Mouse (Mus musculus): ENCODE results near the gene Nlrp4c. TPM values are rescaled to one million over a fixed set of nuclear protein-coding genes. Genes with fewer than 3 reads are reported as not detected.

Gene Nlrp4c
- total and polyA plus RNA-seq, 3 experiments: 0.16 to 0.42 (median 0.26) TPM

DNA sequence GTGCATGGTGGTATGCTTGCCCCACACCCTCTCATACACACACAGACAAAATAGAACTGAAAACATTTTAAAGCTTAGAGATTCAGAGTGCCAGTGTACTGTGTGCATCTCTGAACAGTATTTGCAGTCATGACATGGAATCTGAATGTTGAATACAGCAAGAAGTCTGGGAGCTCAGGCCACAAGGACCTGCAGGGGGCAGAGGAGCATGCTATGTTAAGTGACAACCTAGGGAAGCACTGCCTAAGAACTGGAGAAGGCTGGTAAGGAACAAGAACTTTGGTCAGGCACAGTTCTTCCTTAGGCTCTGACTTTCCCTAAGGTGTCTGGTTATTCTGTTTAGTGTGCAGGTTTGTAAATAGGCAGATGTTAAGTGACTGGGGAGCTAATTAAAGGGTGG lies 91.5 kb downstream of the Nlrp4c start:
- H3K27me3 ChIP-seq (replicated peaks): no peaks in the 10 kb centered on the region
- DNase-seq (ENCODE audit: extremely low read depth): no peak
- dilution Hi-C loops (cut with MboI; ENCODE audit: extremely low pct_ligation_motif_present, extremely low pct_unique_long_range_greater_than_20kb, low sequenced_read_pairs) (no loop called here), in situ Hi-C loops (cut with MboI; ENCODE audit: low pct_ligation_motif_present, low pct_unique_long_range_greater_than_20kb, low sequenced_read_pairs) (no loop called here)
- H3K4me2 ChIP-seq (ENCODE audit: insufficient read depth, low read depth, poor library complexity, severe bottlenecking): no peak overlapping the region
- H3K27ac ChIP-seq (ENCODE audit: insufficient read depth, low read depth): no peak overlapping the region
- no peak overlapping the region for H3K9ac ChIP-seq (ENCODE audit: insufficient read depth, low read depth)
- no peaks in the 10 kb centered on the region for H3K9me3 ChIP-seq (replicated peaks; ENCODE audit: low read length)
- peaks cover 0 to 4% of the 10 kb centered on the region in 2 experiments; a peak in 1 of 4 replicates for H3K4me1 ChIP-seq (ENCODE audit: control insufficient read depth in 1 of 2, insufficient read depth in 2 of 2)
- no peak overlapping the region for H3K4me3 ChIP-seq (replicated peaks in 1 of 3; ENCODE audit: low read depth in 2 of 3, low read length in 2 of 3, poor library complexity in 1 of 3)
- H3K79me2 ChIP-seq (replicated peaks; ENCODE audit: control insufficient read depth, extremely low read depth, insufficient read depth, poor library complexity, severe bottlenecking): no peaks in the 10 kb centered on the region
- H3K36me3 ChIP-seq (replicated peaks in 1 of 2; ENCODE audit: control insufficient read depth in 1 of 2, insufficient read depth in 1 of 2, low read length in 1 of 2): peaks cover 31 to 89% of the 10 kb centered on the region in 2 experiments
- no peak for TF ChIP-seq MEF2A (IDR thresholded peaks at IDR 0.05; ENCODE audit: borderline replicate concordance, low read depth, low read length)
- no peak for TF ChIP-seq CHD2 (IDR thresholded peaks at IDR 0.05; ENCODE audit: low read length)
- TF ChIP-seq CTCF (conservative IDR thresholded peaks at IDR 0.05 in 1 of 2, IDR thresholded peaks at IDR 0.05 in 1 of 2; ENCODE audit: low read depth in 2 of 2, low read length in 2 of 2): peak in 1 of 2 experiments; percentile 27; a peak in 2 of 4 replicates
- TF ChIP-seq SMC3 (IDR thresholded peaks at IDR 0.05; ENCODE audit: low read depth, low read length): peak; percentile 10; the same call in 1 of the 2 replicates
- no peak for TF ChIP-seq PAX5 (IDR thresholded peaks at IDR 0.05; ENCODE audit: low read length)
- TF ChIP-seq SIN3A (IDR thresholded peaks at IDR 0.05; ENCODE audit: low read length): no peak

DNA sequence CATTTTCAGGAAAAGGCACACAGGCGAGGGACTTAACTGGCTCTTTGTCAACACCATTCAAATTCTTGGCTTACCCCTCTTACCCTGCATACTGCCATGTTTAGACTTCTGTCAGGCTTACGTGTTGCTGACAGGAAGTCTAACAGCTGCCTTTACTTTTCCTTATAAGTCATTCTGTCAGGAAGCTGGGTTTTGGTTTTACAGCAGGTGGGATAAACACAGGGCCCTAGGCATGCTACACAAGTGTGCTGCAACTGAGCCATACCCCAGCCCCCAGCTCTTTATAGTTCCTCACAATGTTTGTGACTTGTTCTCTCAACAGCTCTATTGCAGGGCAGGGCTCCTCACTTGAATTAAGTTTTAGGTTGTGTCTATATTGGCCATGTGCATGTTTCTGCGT lies 94.3 kb downstream of the Nlrp4c start:
- H3K9me3 ChIP-seq (replicated peaks; ENCODE audit: low read length): no peaks in the 10 kb centered on the region

DNA sequence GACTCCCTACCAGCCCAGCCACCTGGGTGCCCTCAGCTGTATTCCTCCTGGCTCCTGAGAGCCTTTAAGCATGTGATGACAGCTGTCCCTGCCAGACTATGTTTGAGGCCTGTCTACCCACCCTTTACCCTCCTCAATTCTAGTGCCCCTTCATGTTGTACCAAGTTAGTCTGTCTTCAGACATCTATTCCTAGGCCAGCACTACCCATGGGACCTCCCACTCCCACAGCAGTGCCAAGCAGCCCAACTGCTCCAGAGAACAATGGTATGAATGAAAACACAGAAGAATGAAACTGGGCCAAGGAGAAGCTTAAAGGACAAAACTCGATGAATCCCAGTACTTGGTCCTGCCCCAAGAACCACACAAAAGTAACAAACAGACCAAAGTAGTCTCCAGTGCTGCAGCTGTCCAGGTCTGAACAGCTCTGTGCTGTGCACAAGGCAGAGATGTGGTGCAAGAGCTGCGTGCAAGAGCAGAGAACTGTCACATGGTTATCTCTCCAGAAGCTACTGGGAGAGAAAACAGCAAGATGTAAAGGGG lies 99.1 kb downstream of the Nlrp4c start:
- no peak overlapping the region for H3K4me2 ChIP-seq (ENCODE audit: insufficient read depth, low read depth, poor library complexity, severe bottlenecking)
- peaks cover 7 to 62% of the 10 kb centered on the region in 2 experiments for H3K4me1 ChIP-seq (ENCODE audit: control insufficient read depth in 1 of 2, insufficient read depth in 2 of 2)
- dilution Hi-C loops (cut with MboI; ENCODE audit: extremely low pct_ligation_motif_present, extremely low pct_unique_long_range_greater_than_20kb, low sequenced_read_pairs): no loop called here
- H3K27me3 ChIP-seq (replicated peaks): no peaks in the 10 kb centered on the region
- no peak overlapping the region for H3K9ac ChIP-seq (ENCODE audit: insufficient read depth, low read depth)
- peaks cover 13 to 70% of the 10 kb centered on the region in 2 experiments for H3K36me3 ChIP-seq (replicated peaks in 1 of 2; ENCODE audit: control insufficient read depth in 1 of 2, insufficient read depth in 1 of 2, low read length in 1 of 2)
- no peak for TF ChIP-seq KAT2A (IDR thresholded peaks at IDR 0.05; ENCODE audit: insufficient replicate concordance, low read length)
- TF ChIP-seq UBTF (IDR thresholded peaks at IDR 0.05; ENCODE audit: low read depth, low read length): no peak
- no peak for TF ChIP-seq MYC (IDR thresholded peaks at IDR 0.05; ENCODE audit: low read depth, low read length)
- no peak for TF ChIP-seq POLR2A (IDR thresholded peaks at IDR 0.05; ENCODE audit: low read depth, low read length)
- TF ChIP-seq JUND (conservative IDR thresholded peaks at IDR 0.05; ENCODE audit: low read depth, low read length): no peak
- TF ChIP-seq IRF4 (IDR thresholded peaks at IDR 0.05; ENCODE audit: low read depth, low read length): no peak
- no peak for TF ChIP-seq HCFC1 (IDR thresholded peaks at IDR 0.05; ENCODE audit: low read depth, low read length)
- no peak for TF ChIP-seq E2F4 (IDR thresholded peaks at IDR 0.05; ENCODE audit: insufficient replicate concordance, low read depth, low read length)
- TF ChIP-seq SMC3 (IDR thresholded peaks at IDR 0.05; ENCODE audit: low read depth, low read length): no peak
- TF ChIP-seq CHD2 (IDR thresholded peaks at IDR 0.05; ENCODE audit: low read length): no peak
- TF ChIP-seq BHLHE40 (IDR thresholded peaks at IDR 0.05; ENCODE audit: low read depth, low read length): no peak
- no peak for TF ChIP-seq TBP (conservative IDR thresholded peaks at IDR 0.05; ENCODE audit: low read depth, low read length)
- TF ChIP-seq GABPA (IDR thresholded peaks at IDR 0.05; ENCODE audit: insufficient replicate concordance, low read depth, low read length): no peak
- TF ChIP-seq ZMIZ1 (IDR thresholded peaks at IDR 0.05; ENCODE audit: low read depth, low read length): no peak
- TF ChIP-seq PAX5 (IDR thresholded peaks at IDR 0.05; ENCODE audit: low read length): no peak
- TF ChIP-seq NELFE (IDR thresholded peaks at IDR 0.05; ENCODE audit: low read depth, low read length): no peak
- TF ChIP-seq ZNF384 (IDR thresholded peaks at IDR 0.05; ENCODE audit: low read depth, low read length): no peak
- TF ChIP-seq ELF1 (IDR thresholded peaks at IDR 0.05; ENCODE audit: low read depth, low read length): no peak
- H3K4me3 ChIP-seq (replicated peaks in 1 of 3; ENCODE audit: low read depth in 2 of 3, low read length in 2 of 3, poor library complexity in 1 of 3): no peak overlapping the region
- no peak overlapping the region for H3K27ac ChIP-seq (ENCODE audit: insufficient read depth, low read depth)
- H3K9me3 ChIP-seq (replicated peaks; ENCODE audit: low read length): no peaks in the 10 kb centered on the region
- no peak for DNase-seq (ENCODE audit: extremely low read depth)
- peaks cover 59% of the 10 kb centered on the region for H3K79me2 ChIP-seq (replicated peaks; ENCODE audit: control insufficient read depth, extremely low read depth, insufficient read depth, poor library complexity, severe bottlenecking)
- in situ Hi-C loops (cut with MboI; ENCODE audit: low pct_ligation_motif_present, low pct_unique_long_range_greater_than_20kb, low sequenced_read_pairs): no loop called here

More for the DNA sequence above, 94.3 kb downstream of the Nlrp4c start:
- TF ChIP-seq HCFC1 (IDR thresholded peaks at IDR 0.05; ENCODE audit: low read depth, low read length) (no peak), CTCF (conservative IDR thresholded peaks at IDR 0.05 in 1 of 2, IDR thresholded peaks at IDR 0.05 in 1 of 2; ENCODE audit: low read depth in 2 of 2, low read length in 2 of 2) (no peak)
- Histone ChIP-seq H3K27me3 (replicated peaks) (no peaks in the 10 kb centered on the region), H3K27ac (ENCODE audit: insufficient read depth, low read depth) (no peak overlapping the region), H3K36me3 (replicated peaks in 1 of 2; ENCODE audit: control insufficient read depth in 1 of 2, insufficient read depth in 1 of 2, low read length in 1 of 2) (peaks cover 18 to 82% of the 10 kb centered on the region in 2 experiments), H3K4me3 (replicated peaks in 1 of 3; ENCODE audit: low read depth in 2 of 3, low read length in 2 of 3, poor library complexity in 1 of 3) (no peak overlapping the region), H3K9ac (ENCODE audit: insufficient read depth, low read depth) (no peak overlapping the region), H3K4me2 (ENCODE audit: insufficient read depth, low read depth, poor library complexity, severe bottlenecking) (no peak overlapping the region), H3K4me1 (ENCODE audit: control insufficient read depth in 1 of 2, insufficient read depth in 2 of 2) (peaks cover 0 to 17% of the 10 kb centered on the region in 2 experiments; a peak in 2 of 4 replicates), H3K79me2 (replicated peaks; ENCODE audit: control insufficient read depth, extremely low read depth, insufficient read depth, poor library complexity, severe bottlenecking) (peaks cover 12% of the 10 kb centered on the region)
- DNase-seq (ENCODE audit: extremely low read depth): no peak
- dilution Hi-C loops (cut with MboI; ENCODE audit: extremely low pct_ligation_motif_present, extremely low pct_unique_long_range_greater_than_20kb, low sequenced_read_pairs): no loop called here
- in situ Hi-C loops (cut with MboI; ENCODE audit: low pct_ligation_motif_present, low pct_unique_long_range_greater_than_20kb, low sequenced_read_pairs): no loop called here
